Mouse (Mus musculus) kidney, postnatal 0 days (tissue): ENCODE data around the gene Kcnj14. TPM values are rescaled to one million over a fixed set of nuclear protein-coding genes. Genes with fewer than 3 reads are reported as not detected.
A peak's percentile ranks its signal among the peaks of the same experiment; 100 is the strongest.

ENCODE experiments used
- ATAC-seq: fragments of 200-750 bp; cut with Nextera tagmentation; replicated peaks from 2 replicates; pipeline ENCODE4 v1.8.0; 2017; ENCODE audit warnings: low read depth, moderate number of reproducible peaks, moderate TSS enrichment, moderate library complexity; ENCODE audit not compliant: low FRiP score
- DNase-seq: peaks from one replicate; pipeline ENCODE4 v3.0.0-alpha.2; 2016; ENCODE audit warnings: low spot score
- H3K27ac ChIP-seq: fragments of 300-500 bp; sonication (generic); 2 replicates; pipeline ENCODE4 v1.5.1; 2014; ENCODE audit warnings: mild to moderate bottlenecking
- H3K27me3 ChIP-seq: fragments of 300-500 bp; sonication (generic); 2 replicates; pipeline ENCODE4 v1.6.1; 2014; ENCODE audit warnings: low read length, mixed read lengths; ENCODE audit not compliant: insufficient read depth
- H3K36me3 ChIP-seq: fragments of 300-500 bp; sonication (generic); 2 replicates; pipeline ENCODE4 v1.6.1; 2014; ENCODE audit warnings: low read length, mixed read lengths; ENCODE audit not compliant: insufficient read depth
- H3K4me1 ChIP-seq: fragments of 300-500 bp; sonication (generic); replicated peaks from 2 replicates; pipeline ENCODE4 v1.6.1; 2014; ENCODE audit warnings: antibody characterized with exemption, low read length, mixed read lengths; ENCODE audit not compliant: insufficient read depth
- H3K4me2 ChIP-seq: fragments of 300-500 bp; sonication (generic); 2 replicates; pipeline ENCODE4 v1.6.1; 2014; ENCODE audit warnings: mild to moderate bottlenecking, low read length, moderate library complexity, mixed read lengths
- H3K4me3 ChIP-seq: fragments of 300-500 bp; sonication (generic); replicated peaks from 2 replicates; pipeline ENCODE4 v1.5.1; 2014; ENCODE audit warnings: low read depth, low read length
- H3K9ac ChIP-seq: fragments of 300-500 bp; sonication (generic); 2 replicates; pipeline ENCODE4 v1.6.1; 2014; ENCODE audit warnings: low read depth, low read length
- H3K9me3 ChIP-seq: fragments of 300-500 bp; sonication (generic); replicated peaks from 2 replicates; pipeline ENCODE4 v1.6.1; 2016; ENCODE audit warnings: low read length, inconsistent platforms, mixed read lengths
- CTCF ChIP-seq: IDR thresholded peaks from 2 replicates; pipeline ENCODE4 v1.5.1; 2016; ENCODE audit warnings: antibody characterized with exemption, low read depth, mild to moderate bottlenecking, moderate library complexity
- whole genome bisulfite sequencing: fragments of 180-500 bp; shearing (Covaris S2); extraction: QIAGEN DNeasy Blood & Tissue Kit; methylation state at CpG from one replicate; pipeline ENCODE4 v1.1.7; 2014; 5-methylcytosine and 5-hydroxymethylcytosine counted together
- polyA plus RNA-seq: library from polyadenylated mRNA; unstranded; fragments of >200 nt; fragmentation: Nextera tagmentation; extraction: Ambion mirVana; gene quantifications from 2 replicates; pipeline ENCODE4 v1.2.1, GENCODE M21; 2015

The Kcnj14 gene
- polyA plus RNA-seq, 1 experiment from 2014 or later, result 0.80 TPM

DNA sequence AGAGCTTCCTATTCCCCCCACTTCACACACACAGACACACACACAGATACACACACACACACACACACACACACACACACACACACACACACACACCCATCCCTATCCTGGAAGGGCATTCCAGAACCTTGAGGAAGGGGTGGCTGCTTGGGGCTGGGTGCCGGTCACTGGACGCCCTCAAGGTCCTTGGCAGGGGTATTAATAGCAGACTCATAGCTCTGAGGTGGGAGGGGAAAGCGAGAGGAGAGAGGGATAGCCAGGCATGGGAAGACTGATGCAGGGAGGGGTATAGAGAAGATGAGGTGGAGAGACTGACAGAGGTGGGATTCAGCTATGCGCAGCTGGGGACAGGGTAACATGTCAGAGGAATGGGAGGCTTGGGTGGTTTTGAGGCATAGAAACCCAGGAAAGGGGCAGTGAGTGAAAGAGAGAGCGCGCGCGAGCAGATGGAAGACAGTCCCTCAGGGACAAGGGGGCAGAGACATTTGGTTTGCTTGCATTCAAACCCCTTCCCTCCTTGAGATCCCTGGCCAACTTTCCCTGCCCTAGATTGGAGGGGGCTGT, 44.6 kb upstream of the Kcnj14 start:
- Histone ChIP-seq H3K4me3 (no peak overlapping the region), H3K36me3 (no peaks in the 10 kb centered on the region), H3K27ac (no peak overlapping the region), H3K27me3 (peaks cover 16% of the 10 kb centered on the region), H3K4me1 (peaks cover 22% of the 10 kb centered on the region; the same call in 1 of the 2 replicates), H3K9me3 (no peaks in the 10 kb centered on the region), H3K4me2 (peak overlapping the region; percentile 52), H3K9ac (peak overlapping the region; percentile 37; the same call in 1 of the 2 replicates)
- ATAC-seq, result no peak
- DNase-seq, result no peak
- WGBS, result 18% methylated on average over 8 of the region's 8 CpGs
- TF ChIP-seq CTCF, result no peak

DNA sequence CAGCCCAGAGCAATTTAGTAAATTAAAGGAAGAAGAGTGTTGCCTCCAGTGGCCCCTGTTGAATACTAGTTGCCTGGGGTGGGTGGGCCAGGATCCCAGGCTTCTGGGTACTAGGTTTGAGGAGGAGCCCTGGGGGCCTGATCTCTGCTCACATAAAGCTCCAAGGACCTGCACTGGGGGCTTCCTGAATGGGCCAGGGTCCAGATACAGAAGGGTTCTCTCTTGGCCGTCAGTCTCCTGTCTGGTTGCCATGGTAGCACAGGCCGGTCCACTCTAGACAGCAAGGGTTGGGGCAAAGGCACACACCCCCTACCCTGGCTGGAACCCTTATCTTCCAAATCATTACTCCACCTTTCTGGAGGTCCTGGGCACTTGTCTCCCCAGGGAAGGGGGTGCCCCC, 43.3 kb upstream of the Kcnj14 start:
- H3K4me3 ChIP-seq, result no peak overlapping the region
- H3K27me3 ChIP-seq, result peaks cover 16% of the 10 kb centered on the region
- H3K4me2 ChIP-seq, result no peak overlapping the region
- H3K27ac ChIP-seq, result no peak overlapping the region
- DNase-seq (no peak), ATAC-seq (no peak)
- 34% methylated on average over 2 of the region's 2 CpGs for WGBS
- no peak overlapping the region for H3K9ac ChIP-seq
- H3K4me1 ChIP-seq, result peaks cover 18% of the 10 kb centered on the region; the same call in 1 of the 2 replicates
- no peaks in the 10 kb centered on the region for H3K9me3 ChIP-seq
- TF ChIP-seq CTCF, result no peak
- H3K36me3 ChIP-seq, result no peaks in the 10 kb centered on the region

DNA sequence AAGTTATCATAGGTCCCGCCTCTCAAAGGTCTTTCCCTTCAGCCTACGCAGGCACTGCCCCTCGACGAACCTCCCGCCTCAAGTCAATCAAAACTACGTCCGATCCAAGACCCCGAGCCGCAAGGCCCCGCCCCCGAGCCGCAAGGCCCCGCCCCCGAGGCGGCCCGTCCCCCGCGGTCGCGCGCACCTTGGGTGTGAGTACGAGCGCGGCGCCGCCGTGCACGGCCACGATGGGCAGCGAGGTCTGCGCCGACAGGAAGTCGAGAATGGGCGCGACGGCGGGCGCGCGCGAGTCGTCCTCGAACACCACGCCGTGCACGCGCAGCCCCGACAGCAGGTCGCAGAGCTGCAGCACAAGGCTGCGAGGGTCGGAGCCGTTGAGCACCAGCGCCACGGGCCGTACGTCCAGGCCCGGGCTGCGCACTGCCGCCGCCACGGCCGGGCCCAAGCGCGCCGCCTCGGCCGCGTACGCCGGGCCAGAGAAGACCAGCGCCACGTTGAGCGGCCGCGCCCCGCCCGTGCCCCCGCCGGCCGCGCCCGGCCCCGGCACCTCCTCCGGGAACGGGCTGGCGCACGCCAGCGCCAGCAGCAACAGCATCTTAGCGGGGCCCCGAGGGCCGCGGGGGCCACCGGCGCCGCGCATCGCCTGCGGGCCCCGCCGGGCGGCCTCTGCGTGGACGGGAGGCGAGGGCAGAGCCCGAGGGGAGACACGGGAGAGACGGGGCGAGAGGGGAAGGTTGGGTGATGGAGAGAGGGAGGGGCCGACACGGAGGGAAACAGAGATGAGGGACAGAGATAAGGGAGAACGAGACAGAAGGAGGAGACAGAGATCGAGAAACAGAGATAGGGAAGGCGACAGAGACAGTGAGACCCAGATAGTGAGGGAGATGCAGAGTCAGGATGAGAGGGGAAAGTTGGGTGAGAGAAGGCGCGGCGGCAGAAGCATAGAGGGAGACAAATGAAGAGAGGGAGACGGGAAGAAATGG, 41.6 kb upstream of the Kcnj14 start:
- Histone ChIP-seq H3K36me3 (no peaks in the 10 kb centered on the region), H3K9ac (peak overlapping the region; percentile 84), H3K4me1 (peaks cover 18% of the 10 kb centered on the region; the same call in 1 of the 2 replicates), H3K4me2 (peak overlapping the region; percentile 91), H3K27ac (peak overlapping the region; percentile 76), H3K4me3 (peak overlapping the region; percentile 77), H3K27me3 (peaks cover 16% of the 10 kb centered on the region), H3K9me3 (no peaks in the 10 kb centered on the region)
- 1% methylated on average over 110 of the region's 117 CpGs for WGBS
- ATAC-seq (peak; percentile 77), DNase-seq (peak; percentile 96)
- TF ChIP-seq CTCF, result no peak

DNA sequence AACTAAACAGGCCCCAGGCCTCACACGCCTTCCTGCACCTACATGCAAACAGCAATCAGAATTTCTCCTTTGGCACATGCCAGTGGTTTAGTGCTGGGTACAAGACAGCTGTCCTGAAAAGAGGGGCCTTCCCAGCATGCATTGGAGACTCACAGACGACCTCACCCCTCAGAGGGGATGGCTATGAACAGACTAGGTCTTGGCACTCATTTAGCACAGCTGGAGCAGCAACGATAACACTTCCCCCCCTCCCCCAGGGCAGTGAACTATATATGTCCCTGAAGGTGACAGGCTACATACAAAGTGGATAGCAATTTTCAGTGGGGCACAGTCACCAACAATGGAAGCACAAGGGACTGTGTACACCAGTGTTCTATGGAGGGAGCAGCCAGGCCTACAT, 39.9 kb upstream of the Kcnj14 start:
- Histone ChIP-seq H3K4me2 (no peak overlapping the region), H3K27ac (no peak overlapping the region), H3K4me1 (0 out of 2 replicates have a peak, but pooled peaks cover 6% of the 10 kb centered on the region), H3K4me3 (no peak overlapping the region), H3K27me3 (peaks cover 8% of the 10 kb centered on the region), H3K36me3 (no peaks in the 10 kb centered on the region), H3K9me3 (no peaks in the 10 kb centered on the region), H3K9ac (no peak overlapping the region)
- ATAC-seq (no peak), DNase-seq (no peak)
- 58% methylated on average over 3 of the region's 3 CpGs for WGBS
- no peak for TF ChIP-seq CTCF

DNA sequence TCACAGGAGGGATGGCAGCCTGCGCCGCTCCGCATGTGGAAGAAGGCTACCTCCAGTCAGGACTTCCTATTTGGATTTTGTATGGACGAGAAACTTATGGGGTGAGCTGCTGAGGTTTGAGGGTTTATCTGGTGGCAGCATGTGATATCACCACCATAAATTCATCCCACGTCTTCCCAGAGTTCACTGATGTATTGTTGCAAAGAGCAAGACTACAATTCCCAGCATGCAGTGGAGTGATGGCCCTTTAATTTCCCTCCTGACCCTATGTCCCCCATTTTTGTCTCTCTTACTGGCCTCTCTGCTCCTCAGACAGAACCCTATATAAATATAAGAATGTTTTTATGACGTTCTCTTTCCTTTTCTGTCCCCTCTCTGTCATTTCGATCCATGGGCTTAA, 38.2 kb upstream of the Kcnj14 start:
- H3K9me3 ChIP-seq, result no peaks in the 10 kb centered on the region
- TF ChIP-seq CTCF, result no peak
- WGBS, result 86% methylated on average over 7 of the region's 7 CpGs
- DNase-seq (no peak), ATAC-seq (no peak)
- H3K9ac ChIP-seq, result no peak overlapping the region
- 0 out of 2 replicates have a peak, but pooled peaks cover 1% of the 10 kb centered on the region for H3K4me1 ChIP-seq
- H3K36me3 ChIP-seq, result no peaks in the 10 kb centered on the region
- H3K4me3 ChIP-seq, result no peak overlapping the region
- no peak overlapping the region for H3K4me2 ChIP-seq
- H3K27ac ChIP-seq, result no peak overlapping the region
- H3K27me3 ChIP-seq, result 0 out of 2 replicates have a peak, but pooled peaks cover 4% of the 10 kb centered on the region

DNA sequence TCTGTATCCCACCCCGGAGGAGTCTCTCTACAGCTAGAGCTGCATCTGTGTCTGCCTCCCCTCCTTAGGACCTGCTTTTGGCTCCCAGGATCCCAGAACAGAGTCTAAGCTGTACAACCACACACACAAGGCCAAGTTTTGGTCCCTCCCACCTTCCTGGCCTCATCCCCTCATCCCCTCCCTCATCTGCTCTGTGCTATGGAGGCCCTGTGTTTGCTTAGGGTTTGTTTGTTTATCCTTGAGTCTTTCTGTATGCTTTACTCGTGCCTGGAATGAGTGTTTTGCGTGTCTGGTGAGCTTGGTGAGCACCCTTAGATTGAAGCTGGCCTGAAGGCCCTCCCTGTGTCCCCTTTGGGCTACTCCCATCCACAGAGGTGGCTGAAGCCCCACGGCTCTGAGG, 34.4 kb upstream of the Kcnj14 start:
- H3K9ac ChIP-seq, result no peak overlapping the region
- H3K27me3 ChIP-seq, result 0 out of 2 replicates have a peak, but pooled peaks cover 4% of the 10 kb centered on the region
- DNase-seq, result no peak
- no peaks in the 10 kb centered on the region for H3K36me3 ChIP-seq
- H3K4me2 ChIP-seq, result no peak overlapping the region
- no peak overlapping the region for H3K27ac ChIP-seq
- H3K4me1 ChIP-seq, result 0 out of 2 replicates have a peak, but pooled peaks cover 6% of the 10 kb centered on the region
- no peak overlapping the region for H3K4me3 ChIP-seq
- ATAC-seq, result no peak
- H3K9me3 ChIP-seq, result no peaks in the 10 kb centered on the region
- no peak for TF ChIP-seq CTCF
- WGBS, result 55% methylated on average over 4 of the region's 4 CpGs
